Mouse (Mus musculus): Measurements from ENCODE around the gene Cks1brt. TPM values are rescaled to one million over a fixed set of nuclear protein-coding genes. Genes with fewer than 3 reads are reported as not detected.

Gene Cks1brt
- not detected for polyA plus RNA-seq (2012; fragmentation: generic; extraction: Trizol)

GRCm38 (mm10) chr8:85151624-85152023 lies at the start of gene Cks1brt:
Gene Cks1brt (plus strand): TSS chr8:85151924.
- TF ChIP-seq POLR2AphosphoS2 (IDR thresholded peaks at IDR 0.05; ENCODE audit: insufficient read length, low read depth) (no peak), USF1 (IDR thresholded peaks at IDR 0.05; ENCODE audit: low read depth) (no peak), E2F4 (IDR thresholded peaks at IDR 0.05; ENCODE audit: insufficient read depth) (no peak), CEBPB (IDR thresholded peaks at IDR 0.05; ENCODE audit: insufficient read depth, poor library complexity, severe bottlenecking) (no peak), MYOD1 (IDR thresholded peaks at IDR 0.05; ENCODE audit: control insufficient read depth in 1 of 3, insufficient read length in 2 of 3, low read depth in 2 of 3) (no peak), MYOG (IDR thresholded peaks at IDR 0.05; ENCODE audit: control insufficient read depth in 1 of 3, insufficient read depth in 1 of 3, insufficient read length in 2 of 3, low read depth in 2 of 3) (no peak), TCF3 (IDR thresholded peaks at IDR 0.05; ENCODE audit: insufficient read length, low read depth) (no peak), POLR2A (IDR thresholded peaks at IDR 0.05; ENCODE audit: insufficient read length, low read depth) (no peak), REST (IDR thresholded peaks at IDR 0.05; ENCODE audit: insufficient read depth, insufficient read length) (no peak), TCF12 (IDR thresholded peaks at IDR 0.05; ENCODE audit: insufficient read depth, poor library complexity, severe bottlenecking) (no peak), MAX (IDR thresholded peaks at IDR 0.05; ENCODE audit: low read depth) (no peak), SRF (IDR thresholded peaks at IDR 0.05; ENCODE audit: control insufficient read depth, insufficient read length, low read depth) (no peak)

GRCm38 (mm10) chr8:85113241-85113640 lies 38.5 kb upstream of the Cks1brt start:
- H3K4me3 ChIP-seq, result no peak overlapping the region
- TF ChIP-seq REST (IDR thresholded peaks at IDR 0.05; ENCODE audit: insufficient read depth, insufficient read length) (no peak), MYOG (IDR thresholded peaks at IDR 0.05; ENCODE audit: control insufficient read depth in 1 of 3, insufficient read depth in 1 of 3, insufficient read length in 2 of 3, low read depth in 2 of 3) (no peak), POLR2AphosphoS2 (IDR thresholded peaks at IDR 0.05; ENCODE audit: insufficient read length, low read depth) (no peak), TCF12 (IDR thresholded peaks at IDR 0.05; ENCODE audit: insufficient read depth, poor library complexity, severe bottlenecking) (no peak), SRF (IDR thresholded peaks at IDR 0.05; ENCODE audit: control insufficient read depth, insufficient read length, low read depth) (no peak), MAX (IDR thresholded peaks at IDR 0.05; ENCODE audit: low read depth) (no peak), MYOD1 (IDR thresholded peaks at IDR 0.05; ENCODE audit: control insufficient read depth in 1 of 3, insufficient read length in 2 of 3, low read depth in 2 of 3) (no peak), POLR2A (IDR thresholded peaks at IDR 0.05; ENCODE audit: insufficient read length, low read depth) (no peak), E2F4 (IDR thresholded peaks at IDR 0.05; ENCODE audit: insufficient read depth) (no peak), CEBPB (IDR thresholded peaks at IDR 0.05; ENCODE audit: insufficient read depth, poor library complexity, severe bottlenecking) (no peak), TCF3 (IDR thresholded peaks at IDR 0.05; ENCODE audit: insufficient read length, low read depth) (no peak), USF1 (IDR thresholded peaks at IDR 0.05; ENCODE audit: low read depth) (no peak)
- no peaks in the 10 kb centered on the region for H3K27me3 ChIP-seq (ENCODE audit: control insufficient read depth, insufficient read depth, insufficient read length)
- no peak overlapping the region for H3K4me2 ChIP-seq (ENCODE audit: low read depth)
- no peaks in the 10 kb centered on the region for H3K79me2 ChIP-seq (ENCODE audit: control insufficient read depth, insufficient read depth)
- no peak overlapping the region for H3ac ChIP-seq (ENCODE audit: control insufficient read depth, insufficient read length)
- H3K36me3 ChIP-seq (ENCODE audit: control insufficient read depth, insufficient read depth), result no peaks in the 10 kb centered on the region

More at GRCm38 (mm10) chr8:85151624-85152023, at the start of gene Cks1brt:
- H3K4me3 ChIP-seq, result no peak within 1 kb of the TSS
- no peaks in the 10 kb centered on the region for H3K36me3 ChIP-seq (ENCODE audit: control insufficient read depth, insufficient read depth)
- H3K79me2 ChIP-seq (ENCODE audit: control insufficient read depth, insufficient read depth), result no peaks in the 10 kb centered on the region
- H3ac ChIP-seq (ENCODE audit: control insufficient read depth, insufficient read length), result no peak within 1 kb of the TSS
- no peak within 1 kb of the TSS for H3K4me2 ChIP-seq (ENCODE audit: low read depth)
- H3K27me3 ChIP-seq (ENCODE audit: control insufficient read depth, insufficient read depth, insufficient read length), result no peaks in the 10 kb centered on the region

DNA sequence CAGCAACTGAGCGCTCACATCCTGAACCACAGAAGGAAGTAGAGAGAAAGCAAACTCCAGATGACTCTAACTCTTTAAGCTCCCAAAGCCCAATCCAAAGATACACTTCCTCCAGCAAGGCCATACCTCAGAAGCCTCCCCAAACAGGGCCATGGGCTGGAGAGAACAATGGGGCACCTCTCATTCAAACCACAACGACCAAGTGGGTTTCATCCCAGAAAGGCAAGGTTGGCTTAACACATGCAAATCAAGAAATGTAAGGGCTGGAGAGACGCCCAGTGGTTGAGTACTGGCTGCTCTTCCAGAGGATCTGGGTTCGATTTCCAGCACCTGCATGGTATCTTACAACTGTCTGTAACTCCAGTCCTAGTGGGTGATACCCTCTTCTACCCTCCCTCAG lies 36.2 kb upstream of the Cks1brt start:
- Histone ChIP-seq H3K4me2 (ENCODE audit: low read depth) (no peak overlapping the region), H3K27me3 (ENCODE audit: control insufficient read depth, insufficient read depth, insufficient read length) (no peaks in the 10 kb centered on the region), H3ac (ENCODE audit: control insufficient read depth, insufficient read length) (no peak overlapping the region), H3K79me2 (ENCODE audit: control insufficient read depth, insufficient read depth) (no peaks in the 10 kb centered on the region), H3K36me3 (ENCODE audit: control insufficient read depth, insufficient read depth) (no peaks in the 10 kb centered on the region), H3K4me3 (no peak overlapping the region)
- TF ChIP-seq USF1 (IDR thresholded peaks at IDR 0.05; ENCODE audit: low read depth), result no peak
- TF ChIP-seq CEBPB (IDR thresholded peaks at IDR 0.05; ENCODE audit: insufficient read depth, poor library complexity, severe bottlenecking), result no peak

- Histone ChIP-seq H3K4me2 (ENCODE audit: low read depth) (no peak overlapping the region), H3K36me3 (ENCODE audit: control insufficient read depth, insufficient read depth) (no peaks in the 10 kb centered on the region), H3K27me3 (ENCODE audit: control insufficient read depth, insufficient read depth, insufficient read length) (no peaks in the 10 kb centered on the region), H3ac (ENCODE audit: control insufficient read depth, insufficient read length) (no peak overlapping the region), H3K4me3 (no peak overlapping the region), H3K79me2 (ENCODE audit: control insufficient read depth, insufficient read depth) (no peaks in the 10 kb centered on the region)
- TF ChIP-seq MYOD1 (IDR thresholded peaks at IDR 0.05; ENCODE audit: control insufficient read depth in 1 of 3, insufficient read length in 2 of 3, low read depth in 2 of 3), result no peak
- no peak for TF ChIP-seq REST (IDR thresholded peaks at IDR 0.05; ENCODE audit: insufficient read depth, insufficient read length)
- no peak for TF ChIP-seq TCF3 (IDR thresholded peaks at IDR 0.05; ENCODE audit: insufficient read length, low read depth)
- TF ChIP-seq MAX (IDR thresholded peaks at IDR 0.05; ENCODE audit: low read depth), result no peak
- TF ChIP-seq TCF12 (IDR thresholded peaks at IDR 0.05; ENCODE audit: insufficient read depth, poor library complexity, severe bottlenecking), result no peak
- no peak for TF ChIP-seq SRF (IDR thresholded peaks at IDR 0.05; ENCODE audit: control insufficient read depth, insufficient read length, low read depth)
- TF ChIP-seq POLR2AphosphoS2 (IDR thresholded peaks at IDR 0.05; ENCODE audit: insufficient read length, low read depth), result no peak
- no peak for TF ChIP-seq E2F4 (IDR thresholded peaks at IDR 0.05; ENCODE audit: insufficient read depth)
- no peak for TF ChIP-seq MYOG (IDR thresholded peaks at IDR 0.05; ENCODE audit: control insufficient read depth in 1 of 3, insufficient read depth in 1 of 3, insufficient read length in 2 of 3, low read depth in 2 of 3)
- no peak for TF ChIP-seq USF1 (IDR thresholded peaks at IDR 0.05; ENCODE audit: low read depth)
- no peak for TF ChIP-seq POLR2A (IDR thresholded peaks at IDR 0.05; ENCODE audit: insufficient read length, low read depth)
Measured at GRCm38 (mm10) chr8:85116984-85117383, 34.7 kb upstream of the Cks1brt start.
